In genomic region chr10:75314190-75314980, GRCm38 (mm10) we compare ENCODE assay signal across 13 mouse cellular contexts. TPM values are rescaled to one million over a fixed set of nuclear protein-coding genes. Genes with fewer than 3 reads are reported as not detected.
A peak's percentile ranks its signal among the peaks of the same experiment; 100 is the strongest.
DNase-seq lines count a peak whose midpoint lies in the region; ATAC-seq and TF ChIP-seq lines count a peak whose summit lies in the region.
"Had no signal": no experiment of that assay in that cellular context is flagged by ENCODE, and none has a peak within 500 bp of the region (broad histone marks: within the 10 kb centered on the region; RNA-seq: fewer than 3 reads in every experiment).

No protein-coding gene starts in this region.

- H3K9ac ChIP-seq in heart, embryonic 13.5 days: no peak overlapping the region
- no peak overlapping the region for H3K9ac ChIP-seq in kidney, postnatal 0 days (ENCODE audit: low read depth, low read length)
- H3K9ac ChIP-seq: forebrain, embryonic 15.5 days had no signal

- peak; percentile 41 for DNase-seq in gastrocnemius, postnatal 25 days
- DNase-seq in gastrocnemius, postnatal 14 days: no peak
- DNase-seq in adrenal gland, postnatal 14 days: peak; percentile 62
- peak; percentile 62 for DNase-seq in kidney, postnatal 0 days (ENCODE audit: low spot score)
- DNase-seq in natural killer cell, adult 2 months (ENCODE audit: low spot score in 2 of 2): no peak
- DNase-seq in thymus, postnatal 25 days: no peak
- DNase-seq: cerebellum, postnatal 10 days; thymus, adult 2 months had no signal

- H3K4me2 ChIP-seq in heart, embryonic 13.5 days: no peak overlapping the region
- no peak overlapping the region for H3K4me2 ChIP-seq in kidney, postnatal 0 days (ENCODE audit: low read length)
- H3K4me2 ChIP-seq: forebrain, embryonic 15.5 days had no signal

- TF ChIP-seq CTCF in kidney, postnatal 0 days (IDR thresholded peaks at IDR 0.05; ENCODE audit: low read depth): no peak

- peak; percentile 29 for ATAC-seq in heart, embryonic 13.5 days (ENCODE audit: extremely low read depth, insufficient number of reproducible peaks, low FRiP score, low TSS enrichment)
- peak; percentile 22 for ATAC-seq in kidney, postnatal 0 days (replicated peaks; ENCODE audit: low FRiP score, low read depth)
- no peak for ATAC-seq in megakaryocyte progenitor cell, adult 5-6 weeks (replicated peaks; ENCODE audit: poor library complexity)
- ATAC-seq: CD4-positive, CD25-positive, alpha-beta regulatory T cell, adult 4 months; forebrain, embryonic 15.5 days; hindbrain, embryonic 16.5 days had no signal

- H3K9me3 ChIP-seq in heart, embryonic 13.5 days: no peaks in the 10 kb centered on the region
- H3K9me3 ChIP-seq in kidney, postnatal 0 days (replicated peaks; ENCODE audit: low read length): no peaks in the 10 kb centered on the region
- H3K9me3 ChIP-seq: forebrain, embryonic 15.5 days had no signal

- intact Hi-C loops in gastrocnemius, postnatal 14 days (cut with DNase I; ENCODE audit: low total_unique reads): no loop called here

- H3K4me3 ChIP-seq in heart, embryonic 13.5 days: no peak overlapping the region
- H3K4me3 ChIP-seq in kidney, postnatal 0 days (replicated peaks; ENCODE audit: low read depth, low read length): no peak overlapping the region
- H3K4me3 ChIP-seq: forebrain, embryonic 15.5 days had no signal

- WGBS in heart, embryonic 13.5 days: 52% methylated on average over 6 of the region's 6 CpGs
- 30% methylated on average over 6 of the region's 6 CpGs for WGBS in kidney, postnatal 0 days

- H3K27me3 ChIP-seq in heart, embryonic 13.5 days (replicated peaks): peaks cover 23% of the 10 kb centered on the region
- no peaks in the 10 kb centered on the region for H3K27me3 ChIP-seq in kidney, postnatal 0 days (ENCODE audit: insufficient read depth, low read length)

- peaks cover 37% of the 10 kb centered on the region for H3K36me3 ChIP-seq in heart, embryonic 13.5 days
- H3K36me3 ChIP-seq in kidney, postnatal 0 days (ENCODE audit: insufficient read depth, low read length): peaks cover 6% of the 10 kb centered on the region; the same call in 1 of the 2 replicates

- H3K4me1 ChIP-seq in heart, embryonic 13.5 days: peaks cover 51% of the 10 kb centered on the region
- peaks cover 6% of the 10 kb centered on the region; the same call in 1 of the 2 replicates for H3K4me1 ChIP-seq in kidney, postnatal 0 days (replicated peaks; ENCODE audit: insufficient read depth, low read length)

- H3K27ac ChIP-seq in heart, embryonic 13.5 days (replicated peaks): 0 out of 2 replicates have a peak overlapping the region, but pooled peaks have one; percentile 26
- no peak overlapping the region for H3K27ac ChIP-seq in kidney, postnatal 0 days
- H3K27ac ChIP-seq: forebrain, embryonic 15.5 days had no signal

RNA-seq across cellular contexts. Expression of gene Adora2a, which starts 2.3 kb away (rescaled TPM):
- 1 to 10 TPM; 1.0 to 1.4 TPM for total RNA-seq in gastrocnemius, postnatal 25 days (2021)
- 1 to 10 TPM; 2.7 to 2.9 TPM for total RNA-seq in gastrocnemius, postnatal 14 days (2021)
- total RNA-seq in adrenal gland, postnatal 14 days (2021): 6.9 and 10.6 TPM in 2 replicates
- 3.4 and 4.6 TPM in 2 replicates for polyA plus RNA-seq in heart, embryonic 13.5 days (2015; fragmentation: Nextera tagmentation; extraction: Ambion mirVana)
- polyA plus RNA-seq in kidney, postnatal 0 days (2015; fragmentation: Nextera tagmentation; extraction: Ambion mirVana): 5.2 and 6.3 TPM in 2 replicates
- 0.91 and 0.93 TPM in 2 replicates for total RNA-seq in megakaryocyte progenitor cell, adult 5-6 weeks (2015)
- 0.54 and 0.88 TPM in 2 replicates for total RNA-seq in megakaryocyte progenitor cell, adult 5-6 weeks (2017)

Comparison
In these comparisons a context has a peak if more than half of its experiments do, and no peak if none do; other contexts are left out.
1. DNase-seq: peak in gastrocnemius, postnatal 25 days (single experiment), adrenal gland, postnatal 14 days (single experiment) and kidney, postnatal 0 days (single experiment); none in gastrocnemius, postnatal 14 days (single experiment), natural killer cell, adult 2 months (0 of 2) and thymus, postnatal 25 days (single experiment).